Mouse (Mus musculus) limb, embryonic 14.5 days (tissue): ENCODE data around the gene Ly6g6e. TPM values are rescaled to one million over a fixed set of nuclear protein-coding genes. Genes with fewer than 3 reads are reported as not detected.

Source experiments
- ATAC-seq: fragments of 200-750 bp; cut with Nextera tagmentation; 2 replicates; pipeline ENCODE4 v1.8.0; 2017; ENCODE audit warnings: low read depth, moderate number of reproducible peaks, moderate TSS enrichment; ENCODE audit not compliant: low FRiP score
- DNase-seq: peaks from one replicate; pipeline ENCODE4 v3.0.0-alpha.2; 2015; ENCODE audit warnings: low spot score
- H3K27ac ChIP-seq: fragments of 300-500 bp; sonication (generic); replicated peaks from 2 replicates; pipeline ENCODE4 v1.5.1; 2014; ENCODE audit warnings: low read depth, mild to moderate bottlenecking, low read length, moderate library complexity, mixed read lengths
- H3K27me3 ChIP-seq: fragments of 300-500 bp; sonication (generic); 2 replicates; pipeline ENCODE4 v1.6.1; 2014; ENCODE audit warnings: low read length, mixed read lengths; ENCODE audit not compliant: control insufficient read depth, insufficient read depth
- H3K36me3 ChIP-seq: fragments of 300-500 bp; sonication (generic); 2 replicates; pipeline ENCODE4 v1.6.1; 2014; ENCODE audit warnings: mild to moderate bottlenecking, low read length, moderate library complexity, mixed read lengths; ENCODE audit not compliant: control insufficient read depth, insufficient read depth
- H3K4me1 ChIP-seq: fragments of 300-500 bp; sonication (generic); 2 replicates; pipeline ENCODE4 v1.6.1; 2014; ENCODE audit warnings: antibody characterized with exemption, low read length, mixed read lengths; ENCODE audit not compliant: control insufficient read depth, insufficient read depth
- H3K4me2 ChIP-seq: fragments of 300-500 bp; sonication (generic); replicated peaks from 2 replicates; pipeline ENCODE4 v1.6.1; 2014; ENCODE audit warnings: low read depth, mild to moderate bottlenecking, low read length, moderate library complexity; ENCODE audit not compliant: severe bottlenecking
- H3K4me3 ChIP-seq: fragments of 300-500 bp; sonication (generic); replicated peaks from 2 replicates; pipeline ENCODE4 v1.5.1; 2014; ENCODE audit warnings: low read length
- H3K9ac ChIP-seq: fragments of 300-500 bp; sonication (generic); 2 replicates; pipeline ENCODE4 v1.6.1; 2014; ENCODE audit warnings: mild to moderate bottlenecking, low read depth, low read length, moderate library complexity; ENCODE audit not compliant: severe bottlenecking
- H3K9me3 ChIP-seq: fragments of 300-500 bp; sonication (generic); 2 replicates; pipeline ENCODE4 v1.6.1; 2016; ENCODE audit warnings: low read length; ENCODE audit not compliant: control insufficient read depth
- POLR2A ChIP-seq: fragments of 200-500 bp; IDR thresholded peaks from 2 replicates; pipeline ENCODE4 v1.8.0; 2012; ENCODE audit warnings: inconsistent platforms, mild to moderate bottlenecking, moderate library complexity, borderline replicate concordance; ENCODE audit not compliant: insufficient read depth, insufficient read length; ENCODE audit errors: extremely low read depth
- WGBS: fragments of 180-500 bp; shearing (Covaris S2); extraction: QIAGEN DNeasy Blood & Tissue Kit; methylation state at CpG from one replicate; pipeline ENCODE4 v1.1.7; 2014; 5-methylcytosine and 5-hydroxymethylcytosine counted together
- polyA plus RNA-seq, 2 experiments: library from polyadenylated mRNA; depleted of rRNA in 1 of 2; stranded (reverse) in 1 of 2; unstranded in 1 of 2; fragments of >200 nt; fragmentation: Nextera tagmentation in 1 of 2; extraction: Ambion mirVana in 1 of 2; gene quantifications; 2 replicates each; pipeline versions ENCODE4 v1.2.1 to v1.2.3; 2012 to 2014

The Ly6g6e gene
- polyA plus RNA-seq, 2 experiments = 14.8 to 28.4 TPM

GRCm38 (mm10) chr17:35070556-35071229 lies 6.0 kb upstream of the Ly6g6e start:
- H3K27ac ChIP-seq = no peak overlapping the region
- DNase-seq = no peak
- 66% methylated on average over 6 of the region's 6 CpGs for WGBS

GRCm38 (mm10) chr17:35071454-35071853 lies 5.2 kb upstream of the Ly6g6e start:
- no peak overlapping the region for H3K9ac ChIP-seq
- no peak for TF ChIP-seq POLR2A
- no peak for ATAC-seq
- no peak overlapping the region for H3K4me3 ChIP-seq
- H3K27ac ChIP-seq = no peak overlapping the region
- no peaks in the 10 kb centered on the region for H3K9me3 ChIP-seq
- H3K4me2 ChIP-seq = no peak overlapping the region
- no peaks in the 10 kb centered on the region for H3K36me3 ChIP-seq
- H3K4me1 ChIP-seq = peaks cover 3% of the 10 kb centered on the region; the same call in 1 of the 2 replicates
- peaks cover 7% of the 10 kb centered on the region for H3K27me3 ChIP-seq
- no peak for DNase-seq
- WGBS = 71% methylated on average over 9 of the region's 9 CpGs

More at GRCm38 (mm10) chr17:35070556-35071229, 6.0 kb upstream of the Ly6g6e start:
- Histone ChIP-seq H3K4me3 (no peak overlapping the region), H3K36me3 (no peaks in the 10 kb centered on the region), H3K4me2 (no peak overlapping the region), H3K4me1 (peaks cover 3% of the 10 kb centered on the region; the same call in 1 of the 2 replicates), H3K9me3 (no peaks in the 10 kb centered on the region), H3K9ac (no peak overlapping the region), H3K27me3 (peaks cover 14% of the 10 kb centered on the region)
- ATAC-seq = no peak
- TF ChIP-seq POLR2A = no peak

GRCm38 (mm10) chr17:35074097-35074496 lies 2.6 kb upstream of the Ly6g6e start:
- Histone ChIP-seq H3K27ac (no peak overlapping the region), H3K9ac (0 out of 2 replicates have a peak overlapping the region, but pooled peaks have one; percentile 12), H3K9me3 (no peaks in the 10 kb centered on the region), H3K27me3 (no peaks in the 10 kb centered on the region), H3K4me2 (no peak overlapping the region), H3K36me3 (no peaks in the 10 kb centered on the region), H3K4me1 (peaks cover 8% of the 10 kb centered on the region; the same call in 1 of the 2 replicates), H3K4me3 (no peak overlapping the region)
- DNase-seq (no peak), ATAC-seq (no peak)
- 24% methylated on average over 17 of the region's 17 CpGs for WGBS
- no peak for TF ChIP-seq POLR2A

- H3K9me3 ChIP-seq = no peaks in the 10 kb centered on the region
- TF ChIP-seq POLR2A = no peak
- no peaks in the 10 kb centered on the region for H3K27me3 ChIP-seq
- no peaks in the 10 kb centered on the region for H3K36me3 ChIP-seq
- ATAC-seq (no peak), DNase-seq (no peak)
- H3K4me2 ChIP-seq = no peak overlapping the region
- H3K9ac ChIP-seq = no peak overlapping the region
- peaks cover 8% of the 10 kb centered on the region; the same call in 1 of the 2 replicates for H3K4me1 ChIP-seq
- no peak overlapping the region for H3K4me3 ChIP-seq
- H3K27ac ChIP-seq = no peak overlapping the region
- WGBS = 30% methylated on average over 2 of the region's 2 CpGs
Measured at GRCm38 (mm10) chr17:35077285-35077684, 583 bp downstream of the Ly6g6e start.

GRCm38 (mm10) chr17:35077786-35078233 lies 1.1 kb downstream of the Ly6g6e start, which contains the start of gene Ly6g6d:
TSS of gene Ly6g6d (minus strand) at chr17:35078065.
- no peak for ATAC-seq
- Histone ChIP-seq H3K36me3 (no peaks in the 10 kb centered on the region), H3K4me2 (no peak within 1 kb of the TSS), H3K27ac (no peak within 1 kb of the TSS), H3K4me1 (peaks cover 8% of the 10 kb centered on the region; the same call in 1 of the 2 replicates), H3K9ac (0 out of 2 replicates have a peak within 1 kb of the TSS, but pooled peaks have one; percentile 18), H3K9me3 (no peaks in the 10 kb centered on the region), H3K4me3 (no peak within 1 kb of the TSS), H3K27me3 (no peaks in the 10 kb centered on the region)
- DNase-seq = no peak
- no peak for TF ChIP-seq POLR2A
- 12% methylated on average over 14 of the region's 14 CpGs for WGBS

- H3K4me3 ChIP-seq = no peak overlapping the region
- no peaks in the 10 kb centered on the region for H3K36me3 ChIP-seq
- H3K4me1 ChIP-seq = peaks cover 5% of the 10 kb centered on the region; the same call in 1 of the 2 replicates
- H3K4me2 ChIP-seq = no peak overlapping the region
- ATAC-seq (no peak), DNase-seq (no peak)
- 72% methylated on average over 9 of the region's 9 CpGs for WGBS
- no peaks in the 10 kb centered on the region for H3K9me3 ChIP-seq
- H3K9ac ChIP-seq = no peak overlapping the region
- H3K27ac ChIP-seq = no peak overlapping the region
- H3K27me3 ChIP-seq = no peaks in the 10 kb centered on the region
- no peak for TF ChIP-seq POLR2A
Measured at GRCm38 (mm10) chr17:35079778-35080177, 3.1 kb downstream of the Ly6g6e start.
